Mouse (Mus musculus) midbrain, embryonic 12.5 days (tissue): ENCODE measurements around the gene Dvl1. TPM values are rescaled to one million over a fixed set of nuclear protein-coding genes. Genes with fewer than 3 reads are reported as not detected.

Source experiments
- ATAC-seq: fragments of 200-750 bp; cut with Nextera tagmentation; 2 replicates; pipeline ENCODE4 v1.8.0; 2017; ENCODE audit warnings: low read depth, moderate TSS enrichment, moderate library complexity; ENCODE audit not compliant: low FRiP score
- H3K27ac ChIP-seq: fragments of 300-500 bp; sonication (generic); replicated peaks from 2 replicates; pipeline ENCODE4 v1.5.1; 2016; ENCODE audit warnings: mild to moderate bottlenecking
- H3K27me3 ChIP-seq: fragments of 300-500 bp; sonication (generic); 2 replicates; pipeline ENCODE4 v1.6.1; 2016; ENCODE audit warnings: mild to moderate bottlenecking
- H3K36me3 ChIP-seq: fragments of 300-500 bp; sonication (generic); 2 replicates; pipeline ENCODE4 v1.6.1; 2016
- H3K4me1 ChIP-seq: fragments of 300-500 bp; sonication (generic); 2 replicates; pipeline ENCODE4 v1.6.1; 2016
- H3K4me2 ChIP-seq: fragments of 300-500 bp; sonication (generic); replicated peaks from 2 replicates; pipeline ENCODE4 v1.6.1; 2016; ENCODE audit warnings: mild to moderate bottlenecking, moderate library complexity
- H3K4me3 ChIP-seq: fragments of 300-500 bp; sonication (generic); 2 replicates; pipeline ENCODE4 v1.5.1; 2016; ENCODE audit warnings: mild to moderate bottlenecking
- H3K9ac ChIP-seq: fragments of 300-500 bp; sonication (generic); replicated peaks from 2 replicates; pipeline ENCODE4 v1.6.1; 2016; ENCODE audit warnings: mild to moderate bottlenecking, moderate library complexity
- H3K9me3 ChIP-seq: fragments of 300-500 bp; sonication (generic); 2 replicates; pipeline ENCODE4 v1.6.1; 2016; ENCODE audit warnings: mild to moderate bottlenecking
- WGBS: fragments of 180-500 bp; shearing (Covaris S2); methylation state at CpG from one replicate; pipeline ENCODE4 v1.1.7; 2016; 5-methylcytosine and 5-hydroxymethylcytosine counted together
- polyA plus RNA-seq: library from polyadenylated mRNA; unstranded; fragments of >200 nt; fragmentation: Nextera tagmentation; extraction: Ambion mirVana; gene quantifications from 2 replicates; pipeline ENCODE4 v1.2.1, GENCODE M21; 2016

Dvl1 gene
- 8.4 and 9.8 TPM in 2 replicates for polyA plus RNA-seq

- peaks cover under 1% of the 10 kb centered on the region for H3K27me3 ChIP-seq
- H3K27ac ChIP-seq: peak within 1 kb of the TSS; percentile 77
- H3K4me2 ChIP-seq: peak within 1 kb of the TSS; percentile 96
- peak; percentile 91 for ATAC-seq
- WGBS: 3% methylated on average over 35 of the region's 65 CpGs
- peak within 1 kb of the TSS; percentile 85 for H3K4me3 ChIP-seq
- H3K9me3 ChIP-seq: no peaks in the 10 kb centered on the region
- peaks cover 31% of the 10 kb centered on the region for H3K4me1 ChIP-seq
- H3K9ac ChIP-seq: peak within 1 kb of the TSS; percentile 90
- 0 out of 2 replicates have a peak, but pooled peaks cover 5% of the 10 kb centered on the region for H3K36me3 ChIP-seq
These were observed at the start of gene Dvl1 for GRCm38 (mm10) chr4:155846871-155847578. Gene Dvl1, plus strand, starts transcription at chr4:155847402.

- peaks cover 17% of the 10 kb centered on the region for H3K4me1 ChIP-seq
- H3K27me3 ChIP-seq: no peaks in the 10 kb centered on the region
- H3K27ac ChIP-seq: no peak overlapping the region
- no peaks in the 10 kb centered on the region for H3K9me3 ChIP-seq
- ATAC-seq: no peak
- H3K9ac ChIP-seq: no peak overlapping the region
- WGBS: 100% methylated on average over 1 of the region's 1 CpGs
- no peak overlapping the region for H3K4me2 ChIP-seq
- H3K4me3 ChIP-seq: no peak overlapping the region
- peaks cover 10% of the 10 kb centered on the region; the same call in 1 of the 2 replicates for H3K36me3 ChIP-seq
These were observed 45.1 kb upstream of the Dvl1 start for GRCm38 (mm10) chr4:155802075-155802474.

DNA sequence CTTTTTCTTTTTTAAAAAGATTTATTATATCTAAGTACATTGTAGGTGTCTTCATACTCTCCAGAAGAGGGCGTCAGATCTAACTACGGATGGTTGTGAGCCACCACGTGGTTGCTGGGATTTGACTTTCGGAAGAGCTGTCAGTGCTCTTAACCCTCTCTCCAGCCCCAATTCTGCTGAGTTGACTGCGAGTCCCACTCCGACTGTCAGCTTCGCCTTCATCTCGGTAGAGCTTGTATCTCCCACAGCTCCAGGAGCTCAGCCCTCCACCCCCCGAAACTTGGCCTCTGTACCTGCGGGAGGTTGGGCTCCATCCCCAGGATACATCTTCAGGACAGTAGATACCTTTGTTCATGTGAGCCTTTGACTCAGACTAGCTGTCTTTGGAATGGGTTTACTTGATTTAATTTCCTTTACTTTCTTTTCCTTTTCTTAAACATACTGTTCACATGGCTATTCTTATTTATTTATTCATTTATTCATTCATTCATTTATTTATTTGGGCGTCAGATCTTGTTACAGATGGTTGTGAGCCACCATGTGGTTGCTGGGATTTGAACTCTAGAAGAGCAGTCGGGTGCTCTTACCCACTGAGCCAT, 44.4 kb upstream of the Dvl1 start, which contains the start of gene Mrpl20:
Gene Mrpl20, plus strand, starts transcription at position 138 of the 599 bp plus-strand sequence.
- Histone ChIP-seq H3K27ac (peak within 1 kb of the TSS; percentile 52), H3K27me3 (no peaks in the 10 kb centered on the region), H3K4me1 (peaks cover 17% of the 10 kb centered on the region), H3K9me3 (no peaks in the 10 kb centered on the region), H3K4me3 (peak within 1 kb of the TSS; percentile 68), H3K9ac (peak within 1 kb of the TSS; percentile 83), H3K4me2 (peak within 1 kb of the TSS; percentile 67), H3K36me3 (peaks cover 17% of the 10 kb centered on the region)
- peak; percentile 38 for ATAC-seq
- WGBS: 9% methylated on average over 12 of the region's 12 CpGs

DNA sequence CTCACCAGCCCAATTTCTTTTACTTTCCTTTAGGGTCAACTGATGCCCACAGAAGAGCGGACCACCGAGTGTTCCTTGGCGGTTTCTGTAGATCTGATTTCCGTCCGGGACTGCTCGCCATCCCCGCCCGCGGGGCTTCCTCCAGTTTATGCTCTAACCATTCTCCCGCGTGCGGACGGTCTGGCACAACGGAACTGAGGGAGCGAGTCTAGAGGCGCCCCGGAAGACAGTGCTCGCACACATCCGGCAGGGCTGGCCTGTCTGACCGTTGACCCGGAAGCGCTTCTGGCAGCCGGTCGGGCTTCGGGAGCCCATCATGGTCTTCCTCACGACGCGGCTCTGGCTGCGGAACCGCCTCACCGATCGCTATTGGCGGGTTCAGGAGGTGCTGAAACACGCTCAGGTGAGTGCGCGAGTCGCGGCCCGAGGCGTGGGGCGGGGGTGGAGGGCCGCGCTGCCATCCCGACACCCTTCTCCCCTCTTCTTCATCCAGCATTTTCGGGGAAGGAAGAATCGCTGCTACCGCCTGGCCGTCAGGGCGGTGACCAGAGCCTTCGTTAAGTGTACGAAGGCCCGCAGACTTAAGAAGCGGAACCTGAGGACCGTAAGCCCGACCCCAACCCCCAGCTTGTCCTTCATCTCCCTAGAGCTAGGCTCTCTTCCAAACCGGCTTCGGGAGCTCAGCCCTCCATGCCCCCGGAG, 43.7 kb upstream of the Dvl1 start:
- Histone ChIP-seq H3K4me3 (peak overlapping the region; percentile 68), H3K27ac (peak overlapping the region; percentile 52), H3K27me3 (no peaks in the 10 kb centered on the region), H3K4me2 (peak overlapping the region; percentile 67), H3K9ac (peak overlapping the region; percentile 83), H3K4me1 (peaks cover 17% of the 10 kb centered on the region), H3K36me3 (peaks cover 24% of the 10 kb centered on the region), H3K9me3 (no peaks in the 10 kb centered on the region)
- under 1% methylated on average over 58 of the region's 58 CpGs for WGBS
- ATAC-seq: peak; percentile 97

GRCm38 (mm10) chr4:155807841-155808240, 39.4 kb upstream of the Dvl1 start:
- ATAC-seq: no peak
- WGBS: 94% methylated on average over 3 of the region's 3 CpGs
- peaks cover 21% of the 10 kb centered on the region for H3K4me1 ChIP-seq
- H3K9me3 ChIP-seq: no peaks in the 10 kb centered on the region
- no peaks in the 10 kb centered on the region for H3K27me3 ChIP-seq
- no peak overlapping the region for H3K27ac ChIP-seq
- H3K4me2 ChIP-seq: no peak overlapping the region
- H3K36me3 ChIP-seq: peaks cover 49% of the 10 kb centered on the region
- H3K9ac ChIP-seq: no peak overlapping the region
- H3K4me3 ChIP-seq: no peak overlapping the region

DNA sequence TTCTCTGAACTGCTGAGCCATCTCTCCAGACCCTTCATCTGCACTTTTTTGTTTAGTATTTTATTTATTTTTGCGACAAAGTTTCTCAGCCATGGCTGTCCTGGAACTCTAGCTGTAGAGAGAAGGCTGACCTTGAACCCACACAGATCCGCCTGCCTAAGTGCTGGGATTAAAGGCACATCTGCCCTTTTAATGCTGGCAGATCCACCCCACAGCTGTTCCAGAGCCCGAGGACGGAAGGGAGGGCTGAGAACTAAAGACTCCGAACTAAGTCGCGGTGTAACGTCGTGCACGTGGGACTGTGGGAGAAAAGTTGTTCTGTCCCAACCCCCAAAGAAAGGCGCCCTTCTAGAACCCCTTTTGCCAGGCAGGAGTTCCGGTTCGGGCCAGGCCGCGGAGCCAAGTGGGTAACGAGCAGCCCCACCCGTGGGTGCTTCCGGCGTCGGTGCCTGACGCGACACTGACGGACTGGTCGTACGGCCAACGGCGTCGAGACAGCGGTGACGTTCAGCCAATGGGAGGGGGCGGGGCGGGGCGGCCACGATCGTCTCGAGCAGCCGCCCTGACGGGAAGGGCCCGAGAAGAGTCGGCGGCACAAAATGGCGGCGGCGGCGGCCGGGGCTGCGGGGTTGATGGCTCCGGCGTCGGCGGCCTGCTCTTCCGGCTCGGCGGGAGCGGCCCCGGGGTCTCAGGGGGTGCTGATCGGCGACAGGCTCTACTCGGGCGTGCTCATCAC, 35.1 kb upstream of the Dvl1 start, which contains the start of gene Ccnl2:
Gene Ccnl2, plus strand, starts transcription at position 561 of the 736 bp plus-strand sequence.
- Histone ChIP-seq H3K4me2 (peak within 1 kb of the TSS; percentile 83), H3K4me3 (peak within 1 kb of the TSS; percentile 82), H3K4me1 (peaks cover 19% of the 10 kb centered on the region), H3K9me3 (no peaks in the 10 kb centered on the region), H3K27me3 (no peaks in the 10 kb centered on the region), H3K9ac (peak within 1 kb of the TSS; percentile 98), H3K36me3 (peaks cover 72% of the 10 kb centered on the region), H3K27ac (peak within 1 kb of the TSS; percentile 83)
- peak; percentile 100 for ATAC-seq
- 1% methylated on average over 60 of the region's 60 CpGs for WGBS

DNA sequence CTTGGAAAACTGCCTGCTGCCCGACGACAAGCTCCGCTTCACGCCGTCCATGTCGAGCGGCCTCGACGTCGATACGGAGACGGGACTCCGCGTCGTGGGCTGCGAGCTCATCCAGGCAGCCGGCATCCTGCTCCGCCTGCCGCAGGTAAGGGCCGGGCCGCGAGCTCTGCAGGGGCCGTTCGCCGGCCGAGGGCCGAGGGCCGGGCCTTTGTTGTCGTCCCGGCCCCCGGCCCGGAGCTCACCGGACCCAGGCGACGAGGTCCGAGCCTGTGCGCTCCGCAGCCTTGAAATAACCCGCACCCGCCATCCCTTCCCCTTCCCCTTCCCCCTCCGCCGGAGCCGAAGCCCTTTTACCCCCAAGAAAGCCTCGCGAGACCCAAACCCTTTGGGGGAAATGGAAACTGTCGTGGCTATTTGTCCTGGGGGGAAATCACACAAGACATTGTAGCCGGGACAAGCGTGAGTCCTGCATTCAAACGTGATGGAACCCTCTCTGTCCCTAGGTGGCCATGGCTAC, 34.5 kb upstream of the Dvl1 start:
- H3K9me3 ChIP-seq: no peaks in the 10 kb centered on the region
- peak overlapping the region; percentile 82 for H3K4me3 ChIP-seq
- peak overlapping the region; percentile 98 for H3K9ac ChIP-seq
- peaks cover 19% of the 10 kb centered on the region for H3K4me1 ChIP-seq
- under 1% methylated on average over 47 of the region's 49 CpGs for WGBS
- peaks cover 72% of the 10 kb centered on the region for H3K36me3 ChIP-seq
- ATAC-seq: peak; percentile 51
- no peaks in the 10 kb centered on the region for H3K27me3 ChIP-seq
- H3K4me2 ChIP-seq: peak overlapping the region; percentile 83
- peak overlapping the region; percentile 83 for H3K27ac ChIP-seq

DNA sequence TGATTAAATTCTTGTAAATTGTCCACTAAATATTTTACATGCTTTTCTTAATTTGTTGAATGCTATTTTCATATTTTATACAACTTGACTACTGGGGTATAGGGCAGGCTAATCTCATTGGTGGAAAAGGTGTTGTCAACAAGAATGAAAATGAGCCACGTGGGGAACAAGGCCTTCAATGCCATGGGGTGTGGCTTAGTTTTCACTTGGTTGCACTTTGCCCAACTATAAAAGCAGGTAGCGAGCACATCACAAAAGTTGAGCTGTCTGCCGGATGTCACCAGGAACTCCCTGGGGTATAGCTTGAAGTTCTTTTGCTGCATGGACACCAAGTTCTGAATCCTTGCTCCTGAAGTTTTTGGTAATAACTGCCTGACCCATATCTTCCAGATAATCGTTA, 29.7 kb upstream of the Dvl1 start:
- Histone ChIP-seq H3K27me3 (no peaks in the 10 kb centered on the region), H3K4me1 (peaks cover 13% of the 10 kb centered on the region), H3K27ac (no peak overlapping the region), H3K36me3 (peaks cover 85% of the 10 kb centered on the region), H3K4me2 (no peak overlapping the region), H3K9ac (no peak overlapping the region), H3K4me3 (no peak overlapping the region), H3K9me3 (no peaks in the 10 kb centered on the region)
- no peak for ATAC-seq
- 80% methylated on average over 4 of the region's 4 CpGs for WGBS

GRCm38 (mm10) chr4:155821025-155821424, 26.2 kb upstream of the Dvl1 start:
- Histone ChIP-seq H3K27me3 (no peaks in the 10 kb centered on the region), H3K36me3 (peaks cover 95% of the 10 kb centered on the region), H3K4me2 (no peak overlapping the region), H3K4me3 (no peak overlapping the region), H3K4me1 (no peaks in the 10 kb centered on the region), H3K27ac (no peak overlapping the region), H3K9ac (no peak overlapping the region), H3K9me3 (no peaks in the 10 kb centered on the region)
- no peak for ATAC-seq
- WGBS: 82% methylated on average over 7 of the region's 7 CpGs

GRCm38 (mm10) chr4:155823443-155823842, 23.8 kb upstream of the Dvl1 start:
- 96% methylated on average over 16 of the region's 16 CpGs for WGBS
- Histone ChIP-seq H3K36me3 (peaks cover 86% of the 10 kb centered on the region), H3K4me1 (no peaks in the 10 kb centered on the region), H3K4me3 (no peak overlapping the region), H3K9me3 (no peaks in the 10 kb centered on the region), H3K9ac (no peak overlapping the region), H3K27me3 (no peaks in the 10 kb centered on the region), H3K4me2 (no peak overlapping the region), H3K27ac (no peak overlapping the region)
- ATAC-seq: no peak

GRCm38 (mm10) chr4:155829866-155830265, 17.3 kb upstream of the Dvl1 start:
- peaks cover 25% of the 10 kb centered on the region for H3K4me1 ChIP-seq
- no peak overlapping the region for H3K9ac ChIP-seq
- 91% methylated on average over 4 of the region's 4 CpGs for WGBS
- H3K27ac ChIP-seq: no peak overlapping the region
- no peaks in the 10 kb centered on the region for H3K9me3 ChIP-seq
- no peak for ATAC-seq
- no peaks in the 10 kb centered on the region for H3K27me3 ChIP-seq
- no peak overlapping the region for H3K4me2 ChIP-seq
- peaks cover 42% of the 10 kb centered on the region for H3K36me3 ChIP-seq
- H3K4me3 ChIP-seq: no peak overlapping the region
